Mouse (Mus musculus) stomach, embryonic 15.5 days (tissue): ENCODE measurements around the gene Cd274. TPM values are rescaled to one million over a fixed set of nuclear protein-coding genes. Genes with fewer than 3 reads are reported as not detected.

Source experiments
- ATAC-seq: fragments of 200-750 bp; cut with Nextera tagmentation; 2 replicates; pipeline ENCODE4 v1.8.0; 2017; ENCODE audit warnings: low read depth, moderate number of reproducible peaks, moderate TSS enrichment; ENCODE audit not compliant: insufficient read depth, low FRiP score
- H3K27ac ChIP-seq: fragments of 300-500 bp; sonication (generic); 2 replicates; pipeline ENCODE4 v1.5.1; 2015; ENCODE audit warnings: mild to moderate bottlenecking, inconsistent platforms
- H3K27me3 ChIP-seq: fragments of 300-500 bp; sonication (generic); replicated peaks from 2 replicates; pipeline ENCODE4 v1.6.1; 2015; ENCODE audit warnings: inconsistent platforms
- H3K36me3 ChIP-seq: fragments of 300-500 bp; sonication (generic); 2 replicates; pipeline ENCODE4 v1.6.1; 2015; ENCODE audit warnings: inconsistent platforms
- H3K4me1 ChIP-seq: fragments of 300-500 bp; sonication (generic); 2 replicates; pipeline ENCODE4 v1.6.1; 2015; ENCODE audit warnings: inconsistent platforms
- H3K4me2 ChIP-seq: fragments of 300-500 bp; sonication (generic); 2 replicates; pipeline ENCODE4 v1.6.1; 2015; ENCODE audit warnings: mild to moderate bottlenecking, inconsistent platforms
- H3K4me3 ChIP-seq: fragments of 300-500 bp; sonication (generic); replicated peaks from 2 replicates; pipeline ENCODE4 v1.5.1; 2015; ENCODE audit warnings: inconsistent platforms
- H3K9ac ChIP-seq: fragments of 300-500 bp; sonication (generic); 2 replicates; pipeline ENCODE4 v1.6.1; 2015; ENCODE audit warnings: inconsistent platforms
- H3K9me3 ChIP-seq: fragments of 300-500 bp; sonication (generic); 2 replicates; pipeline ENCODE4 v1.6.1; 2016; ENCODE audit warnings: inconsistent platforms
- WGBS: fragments of 180-500 bp; shearing (Covaris S2); methylation state at CpG from one replicate; pipeline ENCODE4 v1.1.7; 2015; 5-methylcytosine and 5-hydroxymethylcytosine counted together
- polyA plus RNA-seq: library from polyadenylated mRNA; unstranded; fragments of >200 nt; fragmentation: Nextera tagmentation; extraction: Ambion mirVana; gene quantifications from 2 replicates; pipeline ENCODE4 v1.2.1, GENCODE M21; 2015

The Cd274 gene
- polyA plus RNA-seq, 1 experiment from 2014 or later = 0.28 TPM

DNA sequence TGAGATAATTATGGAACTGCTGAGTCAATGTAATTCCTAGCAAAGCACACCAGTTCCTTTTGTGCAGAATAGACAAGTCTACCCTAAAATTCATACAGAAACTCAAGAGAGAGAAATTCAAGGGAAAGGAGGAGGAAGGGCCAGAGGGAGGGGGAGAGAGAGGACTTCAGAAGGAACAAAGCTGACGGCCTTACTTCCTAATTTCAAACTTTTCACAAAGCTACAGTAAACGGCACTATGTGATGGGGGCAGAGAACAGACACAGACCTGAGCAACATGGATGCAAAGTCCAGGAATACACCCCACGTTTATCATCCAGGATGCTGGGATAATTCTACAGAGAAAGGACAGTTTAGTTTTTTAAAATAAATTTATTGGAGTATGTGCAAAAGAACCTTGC lies 52.3 kb downstream of the Cd274 start:
- Histone ChIP-seq H3K27ac (no peak overlapping the region), H3K9me3 (no peaks in the 10 kb centered on the region), H3K4me1 (0 out of 2 replicates have a peak, but pooled peaks cover 4% of the 10 kb centered on the region), H3K27me3 (no peaks in the 10 kb centered on the region), H3K36me3 (no peaks in the 10 kb centered on the region), H3K4me2 (no peak overlapping the region), H3K4me3 (no peak overlapping the region), H3K9ac (no peak overlapping the region)
- no peak for ATAC-seq
- WGBS = 50% methylated on average over 3 of the region's 3 CpGs

DNA sequence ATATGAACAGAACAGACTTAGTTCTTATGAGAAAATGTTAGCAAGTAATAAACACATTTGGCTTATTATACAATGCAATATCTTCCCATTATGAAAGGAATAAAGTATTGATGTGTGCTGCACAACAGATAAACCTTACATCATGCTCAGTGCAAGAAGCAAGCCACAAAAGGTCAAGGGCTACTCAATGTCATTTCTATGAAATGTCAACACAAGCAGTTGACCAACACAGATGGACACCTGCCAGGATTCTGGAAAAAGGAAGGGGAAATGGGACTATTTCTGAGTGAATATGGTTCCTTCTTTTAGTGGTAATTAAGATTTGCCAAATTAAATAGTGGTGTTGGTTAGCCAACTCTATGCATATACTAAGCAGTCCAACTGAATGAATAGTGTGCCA lies 52.7 kb downstream of the Cd274 start:
- no peaks in the 10 kb centered on the region for H3K36me3 ChIP-seq
- no peak for ATAC-seq
- H3K27ac ChIP-seq = no peak overlapping the region
- H3K9me3 ChIP-seq = no peaks in the 10 kb centered on the region
- H3K9ac ChIP-seq = no peak overlapping the region
- H3K27me3 ChIP-seq = no peaks in the 10 kb centered on the region
- 0 out of 2 replicates have a peak, but pooled peaks cover 4% of the 10 kb centered on the region for H3K4me1 ChIP-seq
- H3K4me3 ChIP-seq = no peak overlapping the region
- no peak overlapping the region for H3K4me2 ChIP-seq

DNA sequence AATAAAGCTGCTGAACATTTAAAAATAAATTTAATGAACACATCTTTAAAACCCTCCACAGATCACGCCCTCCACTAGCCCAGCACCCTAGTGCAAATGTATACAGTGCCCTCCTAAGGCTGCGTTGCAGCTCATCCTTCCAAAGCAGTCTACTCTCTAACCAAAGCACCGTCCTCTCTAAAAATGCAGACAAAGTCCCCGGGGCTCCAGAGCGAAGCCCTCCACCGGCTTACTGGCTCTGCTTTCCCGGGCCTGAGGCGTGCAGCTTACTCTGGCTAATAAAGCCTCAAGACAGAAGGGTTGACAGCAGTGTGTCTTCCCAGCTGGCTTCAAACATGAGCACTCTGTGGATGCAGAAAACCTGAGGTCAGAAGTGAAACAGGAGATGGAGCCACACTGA lies 53.1 kb downstream of the Cd274 start:
- WGBS = 81% methylated on average over 8 of the region's 8 CpGs
- 0 out of 2 replicates have a peak, but pooled peaks cover 4% of the 10 kb centered on the region for H3K4me1 ChIP-seq
- ATAC-seq = no peak
- no peaks in the 10 kb centered on the region for H3K27me3 ChIP-seq
- H3K36me3 ChIP-seq = no peaks in the 10 kb centered on the region
- no peak overlapping the region for H3K9ac ChIP-seq
- no peak overlapping the region for H3K4me3 ChIP-seq
- H3K9me3 ChIP-seq = no peaks in the 10 kb centered on the region
- no peak overlapping the region for H3K27ac ChIP-seq
- no peak overlapping the region for H3K4me2 ChIP-seq

DNA sequence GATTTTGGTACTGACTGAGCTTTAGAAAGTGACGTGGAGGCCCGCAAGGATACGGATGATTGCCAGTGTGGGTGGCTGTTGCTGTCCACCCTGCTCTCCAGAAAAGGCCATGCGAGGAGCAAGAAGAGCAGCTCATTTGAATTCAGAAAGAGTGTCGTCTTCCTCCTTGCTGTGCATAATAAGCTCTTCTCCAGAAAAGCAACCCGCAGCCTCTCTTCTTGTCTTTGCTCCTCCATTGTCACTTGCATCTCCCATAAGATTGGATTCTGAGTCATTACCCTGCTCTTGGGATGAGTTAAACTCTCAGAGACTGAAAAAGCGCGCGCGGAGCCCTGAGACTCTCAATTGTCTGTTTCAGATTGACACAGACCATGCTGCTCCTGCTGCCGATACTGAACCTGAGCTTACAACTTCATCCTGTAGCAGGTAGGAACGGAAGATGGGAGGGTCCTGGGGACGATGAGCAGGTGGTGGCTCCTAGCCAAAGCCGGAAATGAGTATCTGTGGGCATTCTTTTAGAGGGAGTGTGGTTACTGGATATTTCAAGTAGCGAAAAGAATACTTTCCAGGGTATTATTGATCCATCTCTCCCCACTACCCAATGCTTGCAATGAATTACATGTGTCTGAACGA lies 54.9 kb downstream of the Cd274 start:
- ATAC-seq = no peak
- Histone ChIP-seq H3K9ac (no peak overlapping the region), H3K4me3 (no peak overlapping the region), H3K4me1 (0 out of 2 replicates have a peak, but pooled peaks cover 4% of the 10 kb centered on the region), H3K36me3 (no peaks in the 10 kb centered on the region), H3K9me3 (no peaks in the 10 kb centered on the region), H3K4me2 (no peak overlapping the region), H3K27me3 (no peaks in the 10 kb centered on the region), H3K27ac (no peak overlapping the region)
- 86% methylated on average over 16 of the region's 16 CpGs for WGBS

DNA sequence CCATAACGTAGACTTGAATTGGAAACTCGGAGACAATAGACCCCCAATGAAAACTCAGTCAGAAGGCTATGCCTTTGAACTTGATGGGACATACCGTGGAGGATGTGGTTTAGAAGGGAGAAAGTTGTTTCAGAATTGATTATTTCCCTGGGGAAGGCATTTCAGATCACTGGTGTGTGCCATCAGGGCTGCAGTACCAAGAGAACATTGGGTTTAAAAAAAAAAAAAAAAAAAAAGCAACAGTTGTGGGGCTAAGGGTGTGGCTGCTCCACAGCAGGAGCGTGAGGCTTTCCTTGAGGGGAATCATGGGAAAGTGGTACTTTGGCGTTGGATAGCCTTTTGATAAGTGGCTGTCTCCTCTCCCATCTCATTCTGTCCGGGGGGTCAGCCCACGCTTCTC lies 55.5 kb downstream of the Cd274 start:
- Histone ChIP-seq H3K4me2 (no peak overlapping the region), H3K9ac (no peak overlapping the region), H3K27ac (no peak overlapping the region), H3K9me3 (no peaks in the 10 kb centered on the region), H3K27me3 (no peaks in the 10 kb centered on the region), H3K4me1 (0 out of 2 replicates have a peak, but pooled peaks cover 4% of the 10 kb centered on the region), H3K36me3 (no peaks in the 10 kb centered on the region), H3K4me3 (no peak overlapping the region)
- no peak for ATAC-seq
- 80% methylated on average over 7 of the region's 7 CpGs for WGBS

DNA sequence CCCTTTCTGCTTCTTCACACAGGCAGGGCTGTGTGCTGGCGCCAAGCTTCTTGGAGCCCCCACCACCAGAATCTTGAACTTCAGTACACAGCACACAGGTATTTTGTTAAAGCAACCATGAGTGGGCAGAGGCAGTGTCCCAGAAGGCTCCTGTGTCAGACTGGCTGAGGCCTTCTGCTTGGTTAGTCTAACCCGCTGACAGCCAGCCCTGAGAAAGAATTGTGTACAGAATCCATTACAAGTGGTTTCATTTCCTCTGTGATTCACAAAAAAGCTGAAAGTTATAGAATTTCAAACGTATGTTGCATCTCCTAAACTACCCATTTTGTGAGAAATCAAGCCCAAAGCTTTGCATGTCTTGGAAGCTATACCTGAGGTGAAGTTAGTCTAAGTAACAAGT lies 63.3 kb downstream of the Cd274 start:
- WGBS = 70% methylated on average over 3 of the region's 3 CpGs

DNA sequence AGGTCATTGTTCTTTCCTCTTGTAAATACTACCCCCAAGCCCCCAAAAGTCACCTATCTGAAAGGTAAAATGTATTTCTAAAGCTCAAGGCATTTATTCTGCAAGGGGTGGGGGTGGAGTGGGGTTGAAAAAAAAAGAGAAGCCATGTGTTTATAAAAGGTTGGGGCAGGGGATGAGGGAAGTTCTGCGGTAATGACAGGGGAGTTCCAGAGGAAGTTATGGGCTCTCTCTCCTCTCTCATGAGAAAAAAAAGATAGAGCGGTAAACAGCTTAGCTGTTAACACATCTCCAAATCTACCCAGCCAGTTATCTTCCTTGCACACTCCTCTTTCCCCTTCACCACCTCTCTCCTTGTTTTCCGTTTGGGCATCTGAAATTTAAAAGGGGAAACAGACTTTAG lies 63.7 kb downstream of the Cd274 start:
- 48% methylated on average over 3 of the region's 3 CpGs for WGBS

More for the DNA sequence above, 63.3 kb downstream of the Cd274 start:
- Histone ChIP-seq H3K9ac (no peak overlapping the region), H3K27me3 (no peaks in the 10 kb centered on the region), H3K36me3 (no peaks in the 10 kb centered on the region), H3K9me3 (no peaks in the 10 kb centered on the region), H3K4me2 (no peak overlapping the region), H3K27ac (no peak overlapping the region), H3K4me3 (no peak overlapping the region), H3K4me1 (no peaks in the 10 kb centered on the region)
- no peak for ATAC-seq

DNA sequence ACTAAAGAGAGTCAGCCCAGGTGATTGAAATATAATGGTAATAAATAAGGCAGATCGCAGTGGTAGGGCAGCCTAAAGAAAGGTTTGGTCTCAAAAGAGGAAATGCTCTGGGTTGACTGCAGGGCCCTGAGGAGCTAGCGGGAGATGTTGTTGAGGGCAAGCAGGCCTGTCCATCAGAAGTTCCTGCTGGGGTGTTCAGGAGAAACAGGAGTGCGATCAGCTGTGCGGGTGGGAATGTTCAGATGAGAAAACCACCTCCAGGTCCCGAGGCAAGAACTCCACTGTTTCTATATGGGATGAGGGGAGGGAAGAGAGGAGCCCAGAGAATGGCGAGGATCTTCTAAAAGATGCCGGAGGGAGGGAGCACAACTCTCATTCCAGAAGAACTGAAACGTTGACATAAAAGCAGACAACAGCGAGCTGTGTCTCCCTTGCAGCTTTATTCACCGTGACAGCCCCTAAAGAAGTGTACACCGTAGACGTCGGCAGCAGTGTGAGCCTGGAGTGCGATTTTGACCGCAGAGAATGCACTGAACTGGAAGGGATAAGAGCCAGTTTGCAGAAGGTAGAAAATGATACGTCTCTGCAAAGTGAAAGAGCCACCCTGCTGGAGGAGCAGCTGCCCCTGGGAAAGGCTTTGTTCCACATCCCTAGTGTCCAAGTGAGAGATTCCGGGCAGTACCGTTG lies 69.7 kb downstream of the Cd274 start:
- no peak for ATAC-seq
- H3K4me1 ChIP-seq = no peaks in the 10 kb centered on the region
- no peak overlapping the region for H3K4me2 ChIP-seq
- no peak overlapping the region for H3K27ac ChIP-seq
- no peak overlapping the region for H3K4me3 ChIP-seq
- H3K27me3 ChIP-seq = no peaks in the 10 kb centered on the region
- no peaks in the 10 kb centered on the region for H3K36me3 ChIP-seq
- no peak overlapping the region for H3K9ac ChIP-seq
- 86% methylated on average over 18 of the region's 18 CpGs for WGBS
- H3K9me3 ChIP-seq = no peaks in the 10 kb centered on the region

More for the DNA sequence above, 63.7 kb downstream of the Cd274 start:
- Histone ChIP-seq H3K4me1 (no peaks in the 10 kb centered on the region), H3K4me3 (no peak overlapping the region), H3K27ac (no peak overlapping the region), H3K27me3 (no peaks in the 10 kb centered on the region), H3K36me3 (no peaks in the 10 kb centered on the region), H3K4me2 (no peak overlapping the region), H3K9ac (no peak overlapping the region), H3K9me3 (no peaks in the 10 kb centered on the region)
- ATAC-seq = no peak

Other genes with a start within 250 kb of the Cd274 start
- gene Jak2, start 115.6 kb upstream of the Cd274 start, polyA plus RNA-seq = 10.2 and 10.5 TPM in 2 replicates
- gene Insl6, start 42.1 kb upstream of the Cd274 start, polyA plus RNA-seq = 6.2 and 8.0 TPM in 2 replicates
- gene Rln1, start 32.8 kb upstream of the Cd274 start, polyA plus RNA-seq = 0.13 and 0.32 TPM in 2 replicates
- gene Plgrkt, start 65 bp upstream of the Cd274 start, polyA plus RNA-seq = 81.9 and 94.6 TPM in 2 replicates
- gene Pdcd1lg2, start 43.5 kb downstream of the Cd274 start, polyA plus RNA-seq = not detected in 2 replicates
- 13.8 and 14.3 TPM in 2 replicates for gene Ric1, start 154.8 kb downstream of the Cd274 start, polyA plus RNA-seq